Mouse (Mus musculus): ENCODE data around the gene Thbs4.
"Not testable (repeated sequence)": the region's sequence is repeated elsewhere in the genome, so short reads cannot be mapped to it uniquely, and the experiment has no call there.

DNA sequence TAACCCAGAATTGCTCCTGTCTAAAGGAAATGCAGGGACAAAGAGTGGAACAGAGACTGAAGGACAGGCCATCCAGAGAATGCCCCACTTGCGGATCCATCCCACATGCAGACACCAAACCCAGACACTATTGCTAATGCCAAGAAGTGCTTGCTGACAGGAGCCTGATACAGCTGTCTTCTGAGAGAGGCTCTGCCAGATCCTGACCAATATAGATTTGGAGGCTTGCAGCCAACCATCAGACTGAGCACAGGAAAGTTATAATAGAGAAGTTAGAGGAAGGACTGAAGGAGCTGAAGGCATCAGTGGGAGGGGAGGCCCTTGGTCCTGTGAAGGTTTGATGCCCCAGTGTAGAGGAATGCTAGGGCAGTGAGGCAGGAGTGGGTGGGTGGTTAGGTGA, 16.0 kb upstream of the Thbs4 start:
- TF ChIP-seq CTCF, EP300 (IDR thresholded peaks at IDR 0.05; ENCODE audit: low read depth): not testable (repeated sequence)
